Mouse (Mus musculus): ENCODE data around the gene Cyp1b1. TPM values are rescaled to one million over a fixed set of nuclear protein-coding genes. Genes with fewer than 3 reads are reported as not detected.

Gene Cyp1b1
- total RNA-seq, 2 experiments from 2014 or later = 0.36 to 0.42 TPM

DNA sequence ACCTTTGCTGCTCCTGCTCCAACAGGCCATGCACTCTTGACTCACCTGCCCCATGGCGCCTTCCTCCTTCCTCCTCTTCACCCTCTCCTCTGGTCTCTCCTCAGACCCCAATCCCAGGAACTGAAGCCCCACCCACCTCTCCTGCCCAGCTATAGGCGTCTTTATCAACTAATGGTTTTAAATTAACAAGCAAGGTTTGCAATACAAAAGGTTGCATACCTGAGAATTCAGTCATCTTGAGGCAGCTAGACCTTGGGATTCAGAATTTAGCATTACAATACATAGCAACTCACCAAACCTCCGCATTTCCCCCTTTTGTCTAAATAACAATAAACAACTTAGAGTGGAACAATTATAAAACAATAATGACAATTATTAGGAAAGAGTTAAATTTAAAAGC lies 60.7 kb downstream of the Cyp1b1 start:
- DNase-seq (ENCODE audit: low spot score in 2 of 2) = no peak

- DNase-seq (ENCODE audit: low spot score in 2 of 2) = no peak
These were observed 61.7 kb downstream of the Cyp1b1 start for GRCm38 (mm10) chr17:79653171-79653570.

Other genes with a start within 250 kb of the Cyp1b1 start
- 1 to 10 TPM; 6.5 to 7.6 TPM for gene Rmdn2, start 103.2 kb downstream of the Cyp1b1 start, total RNA-seq (2021)
- 10 to 100 TPM; 41.2 to 49.7 TPM for gene Atl2, start 181.1 kb upstream of the Cyp1b1 start, total RNA-seq (2021)